Mouse (Mus musculus) adipocyte (in vitro differentiated cells): ENCODE data around the gene Tcp11l2.

Experiments
- DNase-seq: peaks from one replicate; pipeline ENCODE4 v3.0.0-alpha.2; 2016; ENCODE audit warnings: low spot score

Gene Tcp11l2

DNA sequence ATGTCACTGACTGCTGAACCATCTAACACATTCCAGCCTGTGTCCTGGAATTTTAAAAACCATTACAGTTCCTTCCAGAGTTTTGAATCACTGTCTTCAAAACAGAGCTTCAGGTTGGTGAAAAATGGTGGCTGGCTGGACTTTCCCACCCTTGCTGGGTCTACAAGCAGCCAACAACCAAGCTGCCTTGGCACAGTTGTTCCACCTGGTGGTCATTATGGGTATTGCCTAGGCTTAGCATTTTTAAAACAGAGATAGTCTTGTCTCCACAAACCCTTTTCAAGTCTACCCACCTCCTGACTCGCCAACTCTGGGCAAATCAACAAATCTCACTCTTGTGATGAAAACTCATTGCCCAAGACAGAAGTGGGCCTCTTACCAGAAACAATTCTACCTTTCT, 17.9 kb upstream of the Tcp11l2 start:
- no peak for DNase-seq

DNA sequence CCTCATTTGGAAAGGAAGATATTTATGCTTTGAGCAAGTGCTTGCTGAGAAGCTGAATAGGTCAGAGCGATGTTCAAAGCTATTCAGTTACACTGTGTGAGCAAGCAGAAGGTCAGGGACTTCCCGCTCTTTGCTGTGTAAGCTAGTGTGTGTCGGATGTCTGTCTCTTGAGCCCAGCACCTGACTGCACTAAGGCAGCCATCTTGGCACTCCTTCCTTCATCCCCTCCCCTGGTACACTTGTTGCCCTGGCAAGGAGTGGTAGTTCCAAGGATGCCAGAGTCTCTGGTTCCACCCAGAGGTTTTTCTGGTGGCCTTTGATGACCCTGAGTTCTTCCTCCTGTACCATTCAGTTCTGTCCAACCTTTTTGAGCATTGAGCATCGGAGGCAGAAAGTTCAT, 16.4 kb upstream of the Tcp11l2 start:
- DNase-seq: no peak

GRCm38 (mm10) chr10:84562121-84562520, 14.3 kb upstream of the Tcp11l2 start:
- no peak for DNase-seq

GRCm38 (mm10) chr10:84562567-84563554, 13.6 kb upstream of the Tcp11l2 start:
- DNase-seq: no peak

- DNase-seq: no peak
Observed at GRCm38 (mm10) chr10:84564427-84564826, 12.0 kb upstream of the Tcp11l2 start.

- DNase-seq: no peak
Observed at GRCm38 (mm10) chr10:84571052-84571639, 5.3 kb upstream of the Tcp11l2 start.

DNA sequence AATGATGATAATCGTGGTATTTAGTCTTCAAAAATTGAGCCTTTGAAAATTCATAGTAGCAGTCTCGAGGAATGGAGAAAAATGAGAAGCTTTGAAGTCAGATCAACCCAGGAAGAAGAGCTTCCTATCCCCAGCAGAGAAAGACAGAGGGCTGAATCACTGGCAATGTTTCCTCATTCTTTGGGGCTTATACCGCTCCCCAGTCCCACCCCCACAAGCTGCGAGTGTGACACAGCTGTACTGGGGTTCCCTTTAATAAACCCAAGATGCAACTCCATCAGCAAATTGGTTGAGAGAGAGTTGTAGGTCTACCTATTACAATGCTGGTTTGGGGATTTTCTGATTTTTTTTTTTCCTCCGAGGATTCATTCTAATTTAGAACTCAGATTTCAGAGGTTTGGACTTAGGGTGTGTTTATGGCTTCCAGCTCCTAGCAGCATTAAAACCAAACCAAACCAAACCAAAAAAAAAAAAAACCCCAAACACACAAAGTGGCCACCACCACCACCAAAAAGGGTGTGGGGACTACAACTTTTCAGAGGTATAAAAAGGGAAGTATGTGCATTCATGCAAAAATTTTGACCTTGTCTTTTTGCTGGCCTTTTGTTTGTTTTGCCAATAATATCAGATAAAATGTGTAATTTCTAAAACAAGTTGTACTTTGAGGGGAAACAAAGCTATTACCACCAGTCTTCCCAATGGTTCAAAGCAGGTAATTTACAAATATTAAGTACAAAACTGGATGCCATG, 2.6 kb upstream of the Tcp11l2 start:
- no peak for DNase-seq

GRCm38 (mm10) chr10:84576029-84576394, 414 bp upstream of the Tcp11l2 start:
- no peak for DNase-seq

DNA sequence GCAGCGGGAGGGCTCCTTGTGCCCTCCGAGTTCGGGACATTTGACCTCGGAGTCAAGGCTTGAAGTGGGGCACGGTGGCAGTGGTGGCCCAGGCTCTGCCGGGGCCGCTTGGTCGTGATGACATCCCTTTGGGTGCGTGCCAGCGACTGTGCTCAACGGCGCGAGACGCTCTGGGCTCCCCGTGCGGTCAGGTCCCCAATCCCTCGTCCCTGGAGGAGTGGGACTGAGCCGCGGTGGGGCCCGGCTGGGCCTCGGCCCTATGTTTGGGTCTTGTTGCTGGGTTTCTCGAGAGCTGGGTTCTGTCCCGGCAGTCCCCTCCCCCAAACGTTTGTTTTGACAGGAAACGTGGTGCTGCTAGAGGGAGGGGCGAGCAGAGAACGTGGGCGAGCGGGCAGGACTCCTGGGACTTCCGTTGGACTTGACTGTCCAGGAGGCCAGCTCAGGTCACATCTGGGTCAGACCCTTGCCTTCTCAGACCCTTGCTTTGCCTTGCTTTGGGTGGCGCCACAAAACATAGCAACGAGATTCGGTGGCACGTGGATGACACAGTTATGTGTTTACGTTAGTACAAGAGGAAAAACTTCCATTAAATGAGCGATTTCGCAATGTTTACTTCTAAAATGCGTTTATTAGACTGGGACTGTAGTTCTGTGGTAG, 773 bp downstream of the Tcp11l2 start:
- peak; percentile 90 for DNase-seq

GRCm38 (mm10) chr10:84578738-84579137, 2.3 kb downstream of the Tcp11l2 start:
- DNase-seq: no peak

DNA sequence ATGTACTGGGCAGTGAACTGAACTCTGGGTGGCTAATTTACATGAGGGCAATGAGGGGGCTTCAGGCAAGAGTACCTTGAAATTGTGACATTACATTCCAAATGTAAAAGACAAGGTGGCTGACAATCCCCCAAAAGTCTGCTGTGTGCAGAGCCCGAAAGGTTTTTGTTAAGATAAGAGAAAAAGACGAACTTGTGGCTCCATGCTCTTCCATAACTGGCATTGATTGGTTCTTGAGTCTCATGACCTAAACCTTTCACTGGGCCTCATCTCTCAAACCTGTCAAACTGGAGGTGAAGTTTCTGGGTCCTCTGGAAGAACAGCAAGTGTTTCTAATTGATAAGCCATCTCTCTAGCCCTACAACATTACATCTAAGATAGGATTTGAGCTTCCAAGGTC, 3.1 kb downstream of the Tcp11l2 start:
- DNase-seq: no peak

DNA sequence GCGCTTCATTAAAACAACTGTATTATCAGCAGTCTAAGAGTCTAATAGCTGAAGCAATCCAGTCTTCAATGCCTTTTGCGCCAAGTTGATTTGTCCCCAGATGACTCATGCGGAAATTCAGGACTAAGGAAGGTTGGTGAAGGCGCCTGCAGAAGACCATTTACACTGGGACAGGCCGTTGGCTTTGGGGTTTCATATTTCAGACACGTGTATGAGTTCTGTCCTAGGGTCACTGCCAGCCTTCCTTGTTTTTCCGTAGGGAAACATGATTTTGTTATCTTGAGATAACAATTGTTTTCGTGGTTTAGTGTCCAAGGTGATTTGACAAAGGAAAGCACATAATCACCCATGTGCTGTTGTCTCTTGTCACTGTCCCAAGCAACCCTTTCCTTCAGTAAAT, 4.8 kb downstream of the Tcp11l2 start:
- no peak for DNase-seq

DNA sequence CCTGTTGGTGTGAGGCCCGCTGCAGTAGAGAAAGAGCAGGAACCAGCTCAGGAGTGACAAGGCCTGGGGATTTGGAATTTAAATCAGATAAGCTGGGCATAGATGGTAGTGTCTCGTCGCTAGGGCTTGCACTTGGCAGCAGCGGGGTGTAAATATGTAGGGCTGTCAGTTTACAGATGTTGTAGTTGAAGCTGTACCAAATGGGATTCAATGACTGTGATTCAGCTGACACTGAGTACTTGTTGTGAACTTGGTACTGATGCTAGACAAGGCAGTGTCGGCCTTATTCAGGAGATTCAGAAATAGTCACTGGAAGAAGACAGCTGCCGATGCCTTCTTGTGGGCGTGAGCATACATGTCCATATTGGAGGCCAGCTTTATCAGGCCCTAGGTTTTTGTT, 5.8 kb downstream of the Tcp11l2 start:
- no peak for DNase-seq

DNA sequence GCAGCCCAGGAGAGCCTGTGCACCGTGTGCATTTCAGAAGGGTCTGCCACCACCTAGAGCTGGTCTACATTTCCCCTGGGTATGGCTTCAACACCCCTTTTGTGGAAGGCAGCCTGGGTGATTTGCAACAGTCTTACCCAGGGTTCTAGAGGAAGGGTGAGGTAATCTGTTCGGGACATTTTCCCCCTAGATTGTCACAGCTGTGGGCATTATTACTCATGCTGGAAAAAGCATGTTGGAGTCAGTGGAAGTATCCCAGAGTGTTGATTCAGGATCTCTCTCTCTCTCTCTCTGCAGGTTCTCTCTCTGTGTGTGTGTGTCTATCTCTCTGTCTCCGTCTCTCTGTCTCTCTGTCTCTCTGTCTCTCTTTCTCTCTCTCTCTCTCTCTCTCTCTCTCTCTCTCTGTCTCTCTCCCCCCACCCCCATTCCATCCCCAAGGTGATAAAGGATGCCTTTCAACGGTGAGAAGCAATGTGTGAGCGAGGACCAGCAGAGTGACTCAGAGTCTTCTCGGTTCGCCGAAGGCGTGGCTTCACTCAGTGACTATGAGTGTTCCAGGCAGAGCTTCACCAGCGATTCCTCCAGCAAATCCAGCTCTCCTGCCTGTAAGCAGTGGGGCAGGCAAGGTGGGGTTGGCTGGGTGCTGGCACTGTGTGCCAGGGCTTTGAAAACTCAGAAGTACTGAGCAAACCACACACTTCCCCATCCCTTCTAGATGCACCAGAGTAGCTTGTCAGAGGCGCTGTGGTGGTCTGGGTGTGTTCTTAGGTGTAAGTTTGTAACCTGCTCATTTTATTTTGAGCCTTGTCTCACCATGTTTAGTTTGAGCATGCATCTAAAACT, 8.2 kb downstream of the Tcp11l2 start:
- no peak for DNase-seq

GRCm38 (mm10) chr10:84585294-84585650, 8.8 kb downstream of the Tcp11l2 start:
- no peak for DNase-seq

DNA sequence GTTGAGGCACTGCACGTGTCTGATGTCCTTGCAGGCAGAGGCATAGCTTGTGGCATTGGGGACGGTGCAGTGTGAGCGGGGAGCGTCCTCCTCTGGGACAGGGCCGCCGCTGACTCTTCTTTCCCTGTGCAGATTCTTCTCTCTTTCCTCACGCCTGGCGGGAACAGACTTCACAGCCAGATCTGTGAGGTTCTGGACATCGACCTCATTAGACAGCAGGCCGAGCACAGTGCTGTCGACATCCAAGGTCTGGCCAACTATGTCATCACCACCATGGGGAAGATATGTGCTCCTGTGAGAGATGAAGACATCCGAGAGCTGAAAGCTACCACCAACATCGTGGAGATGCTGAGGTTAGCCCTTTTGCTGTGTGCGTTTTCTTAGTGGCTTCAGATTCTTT, 14.5 kb downstream of the Tcp11l2 start:
- DNase-seq: no peak

DNA sequence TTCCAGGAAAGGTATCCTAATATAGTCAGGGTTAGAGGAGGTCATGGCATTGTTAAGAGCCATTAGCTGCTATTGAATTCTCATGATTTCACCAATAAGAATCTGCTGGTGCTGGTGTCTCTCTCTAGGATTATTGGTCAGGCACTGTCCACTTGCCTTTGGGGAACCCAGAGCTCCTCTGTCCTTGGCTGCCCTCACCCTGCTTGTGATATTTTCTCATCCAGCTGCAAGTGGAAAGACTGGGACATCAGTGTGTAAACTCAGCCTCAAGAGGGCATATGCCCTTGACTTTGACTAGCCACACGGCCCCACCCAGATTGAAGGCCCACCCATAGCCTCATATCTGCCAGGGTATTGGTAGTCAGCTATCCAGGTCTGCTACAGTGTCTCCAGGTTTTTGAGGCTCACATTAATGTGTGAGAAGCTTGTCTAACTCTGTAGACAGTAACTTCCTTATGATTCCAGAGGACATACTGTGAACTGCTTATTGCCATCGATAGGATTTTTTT, 15.3 kb downstream of the Tcp11l2 start:
- DNase-seq: no peak

GRCm38 (mm10) chr10:84592745-84593144, 16.3 kb downstream of the Tcp11l2 start:
- DNase-seq: no peak

GRCm38 (mm10) chr10:84597127-84597785, 20.8 kb downstream of the Tcp11l2 start:
- peak; percentile 79 for DNase-seq

GRCm38 (mm10) chr10:84598172-84598571, 21.7 kb downstream of the Tcp11l2 start:
- no peak for DNase-seq

GRCm38 (mm10) chr10:84600136-84600535, 23.7 kb downstream of the Tcp11l2 start:
- DNase-seq: no peak
